Mouse (Mus musculus) stomach, embryonic 15.5 days (tissue): ENCODE data around the gene Rnf216. TPM values are rescaled to one million over a fixed set of nuclear protein-coding genes. Genes with fewer than 3 reads are reported as not detected.

ENCODE experiments used
- ATAC-seq: fragments of 200-750 bp; cut with Nextera tagmentation; 2 replicates; pipeline ENCODE4 v1.8.0; 2017; ENCODE audit warnings: low read depth, moderate number of reproducible peaks, moderate TSS enrichment; ENCODE audit not compliant: insufficient read depth, low FRiP score
- H3K27ac ChIP-seq: fragments of 300-500 bp; sonication (generic); 2 replicates; pipeline ENCODE4 v1.5.1; 2015; ENCODE audit warnings: mild to moderate bottlenecking, inconsistent platforms
- H3K27me3 ChIP-seq: fragments of 300-500 bp; sonication (generic); replicated peaks from 2 replicates; pipeline ENCODE4 v1.6.1; 2015; ENCODE audit warnings: inconsistent platforms
- H3K36me3 ChIP-seq: fragments of 300-500 bp; sonication (generic); 2 replicates; pipeline ENCODE4 v1.6.1; 2015; ENCODE audit warnings: inconsistent platforms
- H3K4me1 ChIP-seq: fragments of 300-500 bp; sonication (generic); 2 replicates; pipeline ENCODE4 v1.6.1; 2015; ENCODE audit warnings: inconsistent platforms
- H3K4me2 ChIP-seq: fragments of 300-500 bp; sonication (generic); 2 replicates; pipeline ENCODE4 v1.6.1; 2015; ENCODE audit warnings: mild to moderate bottlenecking, inconsistent platforms
- H3K4me3 ChIP-seq: fragments of 300-500 bp; sonication (generic); replicated peaks from 2 replicates; pipeline ENCODE4 v1.5.1; 2015; ENCODE audit warnings: inconsistent platforms
- H3K9ac ChIP-seq: fragments of 300-500 bp; sonication (generic); 2 replicates; pipeline ENCODE4 v1.6.1; 2015; ENCODE audit warnings: inconsistent platforms
- H3K9me3 ChIP-seq: fragments of 300-500 bp; sonication (generic); 2 replicates; pipeline ENCODE4 v1.6.1; 2016; ENCODE audit warnings: inconsistent platforms
- WGBS: fragments of 180-500 bp; shearing (Covaris S2); methylation state at CpG from one replicate; pipeline ENCODE4 v1.1.7; 2015; 5-methylcytosine and 5-hydroxymethylcytosine counted together
- polyA plus RNA-seq: library from polyadenylated mRNA; unstranded; fragments of >200 nt; fragmentation: Nextera tagmentation; extraction: Ambion mirVana; gene quantifications from 2 replicates; pipeline ENCODE4 v1.2.1, GENCODE M21; 2015

Rnf216 gene
- polyA plus RNA-seq, 1 experiment from 2014 or later: 33.9 TPM

DNA sequence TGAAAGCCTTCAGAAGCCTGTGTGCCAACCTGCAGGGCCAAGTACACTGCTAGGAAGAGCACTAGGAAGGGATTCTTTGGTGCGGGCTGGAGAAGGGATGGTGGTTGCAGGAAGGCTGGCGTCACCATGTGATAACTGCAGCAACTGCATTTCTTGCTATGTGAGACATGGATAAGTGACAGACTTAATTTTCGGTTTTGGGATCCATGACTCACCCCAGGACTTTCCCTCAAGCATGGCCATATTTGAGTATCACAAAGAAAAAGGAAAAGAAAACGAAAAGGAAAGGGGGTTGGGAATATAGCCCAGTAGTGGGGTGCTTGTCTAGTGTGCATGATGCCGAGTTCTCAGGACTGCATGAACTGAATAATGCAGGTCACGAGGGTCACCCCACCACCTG is 60.9 kb downstream of the Rnf216 start:
- Histone ChIP-seq H3K9ac (no peak overlapping the region), H3K27me3 (no peaks in the 10 kb centered on the region), H3K9me3 (no peaks in the 10 kb centered on the region), H3K4me1 (peaks cover 34% of the 10 kb centered on the region), H3K4me2 (no peak overlapping the region), H3K27ac (no peak overlapping the region), H3K36me3 (0 out of 2 replicates have a peak, but pooled peaks cover 2% of the 10 kb centered on the region), H3K4me3 (no peak overlapping the region)
- WGBS: 84% methylated on average over 6 of the region's 6 CpGs
- ATAC-seq: no peak

- WGBS: 66% methylated on average over 5 of the region's 5 CpGs
- Histone ChIP-seq H3K27me3 (no peaks in the 10 kb centered on the region), H3K27ac (peak overlapping the region; percentile 90), H3K36me3 (0 out of 2 replicates have a peak, but pooled peaks cover 4% of the 10 kb centered on the region), H3K4me1 (peaks cover 30% of the 10 kb centered on the region), H3K4me3 (no peak overlapping the region), H3K4me2 (no peak overlapping the region), H3K9ac (no peak overlapping the region), H3K9me3 (no peaks in the 10 kb centered on the region)
- ATAC-seq: no peak
Measured at GRCm38 (mm10) chr5:143050273-143050672, 62.5 kb downstream of the Rnf216 start.

DNA sequence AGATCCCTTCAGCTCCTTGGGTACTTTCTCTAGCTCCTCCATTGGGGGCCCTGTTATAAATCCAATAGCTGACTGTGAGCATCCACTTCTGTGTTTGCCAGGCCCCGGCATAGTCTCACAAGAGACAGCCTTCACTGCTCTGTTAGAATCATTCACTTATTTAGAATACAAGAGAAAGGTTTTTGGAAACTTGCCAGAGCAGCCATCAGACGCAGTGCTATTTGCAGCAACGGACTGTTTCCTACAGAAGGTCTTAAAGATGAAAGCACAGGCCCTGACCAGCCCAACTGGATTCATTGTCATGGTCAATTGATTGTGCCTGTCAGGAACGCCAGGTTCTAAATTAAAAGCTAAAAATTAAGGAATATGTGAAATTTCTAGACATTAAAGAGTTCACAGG is 63.0 kb downstream of the Rnf216 start:
- Histone ChIP-seq H3K4me3 (no peak overlapping the region), H3K27me3 (no peaks in the 10 kb centered on the region), H3K4me2 (no peak overlapping the region), H3K36me3 (0 out of 2 replicates have a peak, but pooled peaks cover 4% of the 10 kb centered on the region), H3K9ac (no peak overlapping the region), H3K9me3 (no peaks in the 10 kb centered on the region), H3K4me1 (peaks cover 30% of the 10 kb centered on the region), H3K27ac (peak overlapping the region; percentile 90)
- WGBS: 32% methylated on average over 4 of the region's 4 CpGs
- no peak for ATAC-seq

DNA sequence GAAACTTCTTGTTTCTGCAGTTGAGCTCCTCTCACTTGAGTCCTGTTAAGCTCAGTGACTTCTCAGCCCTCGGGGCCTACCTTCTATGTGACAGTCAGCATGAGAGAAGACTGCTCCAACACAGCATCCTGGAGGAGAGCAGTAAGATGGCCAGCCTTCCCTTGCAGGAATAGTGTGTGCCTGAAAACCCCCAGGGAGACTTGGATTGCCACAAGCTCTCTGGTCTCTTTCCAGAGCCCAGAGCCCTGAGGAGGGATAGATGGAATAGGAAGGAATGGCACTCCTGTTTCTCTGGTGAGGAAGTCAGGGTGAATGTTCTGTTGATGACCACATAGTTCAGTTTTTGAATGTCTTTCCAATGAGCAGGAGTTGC is 63.8 kb downstream of the Rnf216 start:
- 73% methylated on average over 1 of the region's 1 CpGs for WGBS
- Histone ChIP-seq H3K4me1 (peaks cover 30% of the 10 kb centered on the region), H3K4me2 (no peak overlapping the region), H3K27me3 (no peaks in the 10 kb centered on the region), H3K36me3 (0 out of 2 replicates have a peak, but pooled peaks cover 4% of the 10 kb centered on the region), H3K9me3 (no peaks in the 10 kb centered on the region), H3K9ac (no peak overlapping the region), H3K27ac (peak overlapping the region; percentile 90), H3K4me3 (no peak overlapping the region)
- ATAC-seq: no peak

GRCm38 (mm10) chr5:143048232-143049012 is 64.4 kb downstream of the Rnf216 start:
- peak overlapping the region; percentile 90 for H3K27ac ChIP-seq
- ATAC-seq: no peak
- H3K27me3 ChIP-seq: no peaks in the 10 kb centered on the region
- no peak overlapping the region for H3K4me2 ChIP-seq
- 0 out of 2 replicates have a peak, but pooled peaks cover 4% of the 10 kb centered on the region for H3K36me3 ChIP-seq
- peaks cover 30% of the 10 kb centered on the region for H3K4me1 ChIP-seq
- H3K4me3 ChIP-seq: no peak overlapping the region
- no peaks in the 10 kb centered on the region for H3K9me3 ChIP-seq
- H3K9ac ChIP-seq: no peak overlapping the region

GRCm38 (mm10) chr5:143047586-143047985 is 65.2 kb downstream of the Rnf216 start:
- Histone ChIP-seq H3K9ac (no peak overlapping the region), H3K4me3 (no peak overlapping the region), H3K4me2 (no peak overlapping the region), H3K27me3 (no peaks in the 10 kb centered on the region), H3K36me3 (0 out of 2 replicates have a peak, but pooled peaks cover 9% of the 10 kb centered on the region), H3K9me3 (no peaks in the 10 kb centered on the region), H3K4me1 (peaks cover 30% of the 10 kb centered on the region), H3K27ac (peak overlapping the region; percentile 90; the same call in 1 of the 2 replicates)
- 90% methylated on average over 1 of the region's 1 CpGs for WGBS
- ATAC-seq: no peak

DNA sequence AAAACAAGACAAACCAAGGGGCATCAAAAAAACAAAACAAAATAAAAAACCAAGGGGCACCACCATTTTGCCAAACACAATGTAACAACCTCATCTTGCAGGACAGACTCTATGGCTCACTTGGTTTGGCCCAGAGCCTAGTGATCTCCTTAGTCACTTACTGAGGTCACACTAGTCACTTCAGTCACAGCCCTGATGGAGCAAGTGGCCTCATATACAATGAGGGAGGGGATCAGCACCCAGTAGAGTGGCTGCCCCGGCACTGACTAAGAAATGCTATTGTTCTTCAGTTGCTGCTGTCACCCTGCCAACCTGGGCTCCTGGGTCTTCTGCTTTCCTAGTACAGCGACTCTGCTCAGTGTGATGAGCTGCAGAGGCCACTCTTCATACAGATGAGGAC is 68.9 kb downstream of the Rnf216 start:
- Histone ChIP-seq H3K4me3 (no peak overlapping the region), H3K4me2 (no peak overlapping the region), H3K9ac (no peak overlapping the region), H3K27ac (no peak overlapping the region), H3K4me1 (peaks cover 10% of the 10 kb centered on the region), H3K9me3 (no peaks in the 10 kb centered on the region), H3K36me3 (0 out of 2 replicates have a peak, but pooled peaks cover 14% of the 10 kb centered on the region), H3K27me3 (no peaks in the 10 kb centered on the region)
- WGBS: 70% methylated on average over 2 of the region's 2 CpGs
- no peak for ATAC-seq

DNA sequence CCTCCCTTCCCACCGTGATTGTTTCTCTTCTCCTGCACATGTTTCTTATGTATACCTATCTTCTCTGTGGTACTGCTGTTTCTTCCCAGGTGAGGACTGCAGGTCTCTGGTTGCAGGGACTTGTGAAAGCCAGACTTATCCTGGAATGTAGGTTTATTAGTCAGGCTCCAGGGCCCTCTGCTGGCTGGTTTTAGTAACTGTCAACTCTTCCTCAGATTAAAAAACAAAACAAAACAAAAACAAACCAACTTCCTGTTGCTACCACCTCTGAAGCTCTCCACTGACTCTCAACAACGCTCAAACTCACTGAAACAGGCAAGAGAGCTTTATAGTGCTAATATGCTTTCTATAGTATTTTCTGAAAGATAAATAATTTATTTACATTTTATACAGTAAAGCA is 69.5 kb downstream of the Rnf216 start:
- Histone ChIP-seq H3K27ac (no peak overlapping the region), H3K9ac (no peak overlapping the region), H3K4me3 (no peak overlapping the region), H3K27me3 (no peaks in the 10 kb centered on the region), H3K4me1 (peaks cover 9% of the 10 kb centered on the region), H3K4me2 (no peak overlapping the region), H3K36me3 (0 out of 2 replicates have a peak, but pooled peaks cover 14% of the 10 kb centered on the region), H3K9me3 (no peaks in the 10 kb centered on the region)
- no peak for ATAC-seq
- 79% methylated on average over 2 of the region's 2 CpGs for WGBS

- no peaks in the 10 kb centered on the region for H3K9me3 ChIP-seq
- H3K27me3 ChIP-seq: no peaks in the 10 kb centered on the region
- ATAC-seq: no peak
- no peak overlapping the region for H3K9ac ChIP-seq
- WGBS: 72% methylated on average over 4 of the region's 4 CpGs
- no peak overlapping the region for H3K4me2 ChIP-seq
- no peaks in the 10 kb centered on the region for H3K4me1 ChIP-seq
- H3K36me3 ChIP-seq: 0 out of 2 replicates have a peak, but pooled peaks cover 10% of the 10 kb centered on the region
- no peak overlapping the region for H3K4me3 ChIP-seq
- no peak overlapping the region for H3K27ac ChIP-seq
Measured at GRCm38 (mm10) chr5:143038794-143039193, 74.0 kb downstream of the Rnf216 start.

DNA sequence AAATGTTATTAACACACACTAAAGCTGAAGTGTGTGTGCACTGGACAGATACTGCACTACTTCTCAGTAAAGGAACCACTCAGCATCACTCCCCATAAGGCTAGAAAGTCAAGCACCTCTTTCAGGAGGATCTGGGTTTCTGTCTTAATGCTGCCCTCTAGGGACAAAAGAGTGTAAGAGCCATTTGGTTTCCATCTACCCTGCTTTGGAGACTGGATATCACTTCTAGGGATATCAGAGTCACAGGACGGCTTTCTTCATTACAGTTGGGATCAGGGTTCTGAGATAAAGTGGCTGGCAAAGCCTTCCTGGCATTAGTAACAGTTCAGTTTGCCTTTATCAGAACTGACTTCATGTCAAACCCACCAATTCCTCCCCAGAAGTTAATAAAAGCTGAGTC is 75.6 kb downstream of the Rnf216 start:
- WGBS: 16% methylated on average over 1 of the region's 1 CpGs
- no peaks in the 10 kb centered on the region for H3K9me3 ChIP-seq

DNA sequence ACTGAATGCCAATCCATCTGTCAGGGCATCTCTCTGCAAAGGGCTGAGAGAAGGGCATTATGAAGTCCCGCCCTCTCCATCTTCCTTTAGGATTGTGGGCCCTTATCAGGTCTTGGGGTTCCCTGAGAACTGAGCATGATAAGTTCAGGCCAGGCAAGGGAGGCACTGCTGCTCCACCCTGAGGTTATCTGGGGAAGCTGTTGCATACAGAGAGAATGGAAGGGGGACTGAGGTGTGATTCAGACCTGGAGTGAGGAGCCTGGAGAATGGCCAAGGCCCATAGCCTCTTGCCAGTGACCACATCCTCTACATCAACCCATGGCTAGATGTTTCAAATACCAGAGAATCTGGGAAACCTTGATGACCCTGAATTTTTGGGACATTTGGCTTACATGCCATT is 76.7 kb downstream of the Rnf216 start:
- H3K27ac ChIP-seq: no peak overlapping the region
- 90% methylated on average over 1 of the region's 1 CpGs for WGBS
- H3K4me3 ChIP-seq: no peak overlapping the region
- H3K27me3 ChIP-seq: no peaks in the 10 kb centered on the region
- H3K36me3 ChIP-seq: no peaks in the 10 kb centered on the region
- no peak overlapping the region for H3K4me2 ChIP-seq
- no peak for ATAC-seq
- no peaks in the 10 kb centered on the region for H3K9me3 ChIP-seq
- no peak overlapping the region for H3K9ac ChIP-seq
- H3K4me1 ChIP-seq: no peaks in the 10 kb centered on the region

More for the DNA sequence above, 75.6 kb downstream of the Rnf216 start:
- no peak for ATAC-seq
- no peak overlapping the region for H3K4me3 ChIP-seq
- H3K27ac ChIP-seq: no peak overlapping the region
- H3K9ac ChIP-seq: no peak overlapping the region
- no peaks in the 10 kb centered on the region for H3K27me3 ChIP-seq
- H3K4me2 ChIP-seq: no peak overlapping the region
- H3K36me3 ChIP-seq: 0 out of 2 replicates have a peak, but pooled peaks cover 4% of the 10 kb centered on the region
- no peaks in the 10 kb centered on the region for H3K4me1 ChIP-seq

- ATAC-seq: no peak
- no peak overlapping the region for H3K9ac ChIP-seq
- no peaks in the 10 kb centered on the region for H3K9me3 ChIP-seq
- H3K36me3 ChIP-seq: no peaks in the 10 kb centered on the region
- 81% methylated on average over 4 of the region's 4 CpGs for WGBS
- no peaks in the 10 kb centered on the region for H3K4me1 ChIP-seq
- no peak overlapping the region for H3K4me2 ChIP-seq
- no peak overlapping the region for H3K4me3 ChIP-seq
- no peak overlapping the region for H3K27ac ChIP-seq
- no peaks in the 10 kb centered on the region for H3K27me3 ChIP-seq
Measured at GRCm38 (mm10) chr5:143035271-143035670, 77.5 kb downstream of the Rnf216 start.
